Mouse (Mus musculus): ENCODE data around the gene Serpinc1. TPM values are rescaled to one million over a fixed set of nuclear protein-coding genes. Genes with fewer than 3 reads are reported as not detected.

Serpinc1 gene
- polyA plus RNA-seq, 1 experiment from 2014 or later, result 1.7 TPM

GRCm38 (mm10) chr1:161006471-161006870 is 28.1 kb downstream of the Serpinc1 start:
- H3K9me3 ChIP-seq (ENCODE audit: low read length), result no peaks in the 10 kb centered on the region
- 88% methylated on average over 5 of the region's 5 CpGs for WGBS
- TF ChIP-seq EP300 (IDR thresholded peaks at IDR 0.05) (no peak), CTCF (IDR thresholded peaks at IDR 0.05) (no peak)

GRCm38 (mm10) chr1:161008038-161008437 is 29.7 kb downstream of the Serpinc1 start:
- Histone ChIP-seq H3K27me3 (replicated peaks; ENCODE audit: insufficient read depth, low read length) (no peaks in the 10 kb centered on the region), H3K36me3 (ENCODE audit: insufficient read depth, low read length) (0 out of 2 replicates have a peak, but pooled peaks cover 5% of the 10 kb centered on the region), H3K4me1 (ENCODE audit: insufficient read depth, low read depth, low read length) (no peaks in the 10 kb centered on the region), H3K4me2 (replicated peaks; ENCODE audit: low read depth, low read length) (no peak overlapping the region), H3K4me3 (ENCODE audit: low read depth, low read length) (no peak overlapping the region), H3K9ac (replicated peaks; ENCODE audit: low read depth) (no peak overlapping the region), H3K27ac (ENCODE audit: low read length) (no peak overlapping the region), H3K9me3 (ENCODE audit: low read length) (no peaks in the 10 kb centered on the region)
- TF ChIP-seq CTCF (IDR thresholded peaks at IDR 0.05) (no peak), EP300 (IDR thresholded peaks at IDR 0.05) (no peak)
- DNase-seq (ENCODE audit: low spot score) (no peak), ATAC-seq (no peak)
- 80% methylated on average over 2 of the region's 2 CpGs for WGBS

More at GRCm38 (mm10) chr1:161006471-161006870, 28.1 kb downstream of the Serpinc1 start:
- Histone ChIP-seq H3K27me3 (replicated peaks; ENCODE audit: insufficient read depth, low read length) (no peaks in the 10 kb centered on the region), H3K27ac (ENCODE audit: low read length) (no peak overlapping the region), H3K4me3 (ENCODE audit: low read depth, low read length) (no peak overlapping the region), H3K4me1 (ENCODE audit: insufficient read depth, low read depth, low read length) (no peaks in the 10 kb centered on the region), H3K36me3 (ENCODE audit: insufficient read depth, low read length) (0 out of 2 replicates have a peak, but pooled peaks cover 5% of the 10 kb centered on the region), H3K4me2 (replicated peaks; ENCODE audit: low read depth, low read length) (no peak overlapping the region), H3K9ac (replicated peaks; ENCODE audit: low read depth) (no peak overlapping the region)
- no peak for DNase-seq (ENCODE audit: low spot score)
- ATAC-seq, result no peak

GRCm38 (mm10) chr1:161010436-161010835 is 32.1 kb downstream of the Serpinc1 start:
- DNase-seq (ENCODE audit: low spot score) (no peak), ATAC-seq (no peak)
- Histone ChIP-seq H3K27ac (ENCODE audit: low read length) (no peak overlapping the region), H3K9me3 (ENCODE audit: low read length) (no peaks in the 10 kb centered on the region), H3K9ac (replicated peaks; ENCODE audit: low read depth) (no peak overlapping the region), H3K4me1 (ENCODE audit: insufficient read depth, low read depth, low read length) (no peaks in the 10 kb centered on the region), H3K4me2 (replicated peaks; ENCODE audit: low read depth, low read length) (no peak overlapping the region), H3K27me3 (replicated peaks; ENCODE audit: insufficient read depth, low read length) (no peaks in the 10 kb centered on the region), H3K4me3 (ENCODE audit: low read depth, low read length) (no peak overlapping the region), H3K36me3 (ENCODE audit: insufficient read depth, low read length) (0 out of 2 replicates have a peak, but pooled peaks cover 5% of the 10 kb centered on the region)
- 66% methylated on average over 4 of the region's 4 CpGs for WGBS
- TF ChIP-seq EP300 (IDR thresholded peaks at IDR 0.05), result no peak
- no peak for TF ChIP-seq CTCF (IDR thresholded peaks at IDR 0.05)

- Histone ChIP-seq H3K27ac (ENCODE audit: low read length) (no peak overlapping the region), H3K36me3 (ENCODE audit: insufficient read depth, low read length) (peaks cover 3% of the 10 kb centered on the region; the same call in 1 of the 2 replicates), H3K4me2 (replicated peaks; ENCODE audit: low read depth, low read length) (no peak overlapping the region), H3K9me3 (ENCODE audit: low read length) (no peaks in the 10 kb centered on the region), H3K27me3 (replicated peaks; ENCODE audit: insufficient read depth, low read length) (no peaks in the 10 kb centered on the region), H3K4me3 (ENCODE audit: low read depth, low read length) (no peak overlapping the region), H3K9ac (replicated peaks; ENCODE audit: low read depth) (no peak overlapping the region), H3K4me1 (ENCODE audit: insufficient read depth, low read depth, low read length) (no peaks in the 10 kb centered on the region)
- WGBS, result 81% methylated on average over 2 of the region's 2 CpGs
- no peak for ATAC-seq
- no peak for TF ChIP-seq CTCF (IDR thresholded peaks at IDR 0.05)
- TF ChIP-seq EP300 (IDR thresholded peaks at IDR 0.05), result no peak
- no peak for DNase-seq (ENCODE audit: low spot score)
Measured at GRCm38 (mm10) chr1:161016378-161016777, 38.0 kb downstream of the Serpinc1 start.

- H3K4me3 ChIP-seq (ENCODE audit: low read depth, low read length), result no peak overlapping the region
- H3K27ac ChIP-seq (ENCODE audit: low read length), result no peak overlapping the region
- WGBS, result 95% methylated on average over 14 of the region's 14 CpGs
- H3K36me3 ChIP-seq (ENCODE audit: insufficient read depth, low read length), result peaks cover 3% of the 10 kb centered on the region; the same call in 1 of the 2 replicates
- H3K27me3 ChIP-seq (replicated peaks; ENCODE audit: insufficient read depth, low read length), result no peaks in the 10 kb centered on the region
- no peak overlapping the region for H3K9ac ChIP-seq (replicated peaks; ENCODE audit: low read depth)
- ATAC-seq (no peak), DNase-seq (ENCODE audit: low spot score) (no peak)
- H3K9me3 ChIP-seq (ENCODE audit: low read length), result no peaks in the 10 kb centered on the region
- H3K4me2 ChIP-seq (replicated peaks; ENCODE audit: low read depth, low read length), result no peak overlapping the region
- H3K4me1 ChIP-seq (ENCODE audit: insufficient read depth, low read depth, low read length), result no peaks in the 10 kb centered on the region
- no peak for TF ChIP-seq CTCF (IDR thresholded peaks at IDR 0.05)
- no peak for TF ChIP-seq EP300 (IDR thresholded peaks at IDR 0.05)
Measured at GRCm38 (mm10) chr1:161020051-161020450, 41.7 kb downstream of the Serpinc1 start.

GRCm38 (mm10) chr1:161025410-161026210 is 47.2 kb downstream of the Serpinc1 start:
- H3K4me2 ChIP-seq (replicated peaks; ENCODE audit: low read depth, low read length), result no peak overlapping the region
- no peak overlapping the region for H3K4me3 ChIP-seq (ENCODE audit: low read depth, low read length)
- ATAC-seq (peak; percentile 68), DNase-seq (ENCODE audit: low spot score) (peak; percentile 73)
- no peaks in the 10 kb centered on the region for H3K27me3 ChIP-seq (replicated peaks; ENCODE audit: insufficient read depth, low read length)
- 59% methylated on average over 5 of the region's 5 CpGs for WGBS
- TF ChIP-seq CTCF (IDR thresholded peaks at IDR 0.05) (no peak), EP300 (IDR thresholded peaks at IDR 0.05) (no peak)
- peak overlapping the region; percentile 2; the same call in 1 of the 2 replicates for H3K27ac ChIP-seq (ENCODE audit: low read length)
- no peaks in the 10 kb centered on the region for H3K36me3 ChIP-seq (ENCODE audit: insufficient read depth, low read length)
- no peaks in the 10 kb centered on the region for H3K9me3 ChIP-seq (ENCODE audit: low read length)
- no peaks in the 10 kb centered on the region for H3K4me1 ChIP-seq (ENCODE audit: insufficient read depth, low read depth, low read length)
- H3K9ac ChIP-seq (replicated peaks; ENCODE audit: low read depth), result no peak overlapping the region

Data from lung, postnatal 0 days (tissue).